Mouse (Mus musculus): ENCODE results near the gene Zdhhc6. TPM values are rescaled to one million over a fixed set of nuclear protein-coding genes. Genes with fewer than 3 reads are reported as not detected.

Zdhhc6 gene
- polyA plus RNA-seq (2014; fragmentation: Nextera tagmentation; extraction: Ambion mirVana): 66.3 and 69.0 TPM in 2 replicates

DNA sequence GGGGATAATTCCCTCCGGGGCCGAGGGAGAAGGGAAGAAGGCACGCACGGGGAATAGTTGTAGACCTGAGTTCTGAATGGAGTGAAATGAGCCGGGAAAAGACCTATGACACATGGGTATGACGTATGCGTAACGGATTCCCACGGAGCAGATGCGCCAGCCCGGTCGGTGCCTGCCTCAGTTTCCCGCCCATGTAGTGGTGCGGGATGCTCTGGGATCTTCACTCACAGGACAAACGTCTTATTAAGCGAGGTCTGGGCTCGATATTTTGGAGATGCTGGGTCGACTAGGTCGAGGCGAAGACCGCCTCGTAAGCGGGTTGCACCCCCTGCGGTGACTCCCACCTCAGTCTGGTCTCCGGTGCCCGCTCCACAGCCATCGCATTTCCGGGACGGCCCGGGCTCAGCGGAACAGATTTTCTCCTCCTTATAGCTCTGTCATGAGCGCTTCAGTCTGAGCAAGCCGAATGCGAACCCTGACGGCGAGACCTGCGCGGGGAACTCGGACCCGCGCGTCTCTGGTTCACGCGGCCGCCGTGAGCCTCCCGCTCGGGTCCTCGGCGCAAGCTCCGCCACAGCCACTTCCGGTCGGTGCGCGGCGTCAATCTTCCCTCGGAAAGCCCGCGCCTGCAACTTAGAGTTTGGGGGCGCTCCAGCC lies at the start of gene Zdhhc6:
Gene Zdhhc6, minus strand, starts transcription at position 581 of the 657 bp plus-strand sequence.
- DNase-seq (ENCODE audit: low spot score) (no peak), ATAC-seq (ENCODE audit: low FRiP score) (peak; percentile 84)
- peaks cover 24% of the 10 kb centered on the region for H3K36me3 ChIP-seq (replicated peaks; ENCODE audit: control insufficient read depth, insufficient read depth)
- peak within 1 kb of the TSS; percentile 91 for H3K9ac ChIP-seq
- WGBS: under 1% methylated on average over 60 of the region's 60 CpGs
- H3K4me1 ChIP-seq (replicated peaks; ENCODE audit: control insufficient read depth, insufficient read depth, low read length): peaks cover 27% of the 10 kb centered on the region
- peak within 1 kb of the TSS; percentile 80 for H3K4me3 ChIP-seq (replicated peaks; ENCODE audit: low read length)
- H3K9me3 ChIP-seq (ENCODE audit: control insufficient read depth, low read length): no peaks in the 10 kb centered on the region
- peak within 1 kb of the TSS; percentile 85 for H3K27ac ChIP-seq
- no peaks in the 10 kb centered on the region for H3K27me3 ChIP-seq (ENCODE audit: control insufficient read depth, insufficient read depth, low read length)
- H3K4me2 ChIP-seq (replicated peaks): peak within 1 kb of the TSS; percentile 92

DNA sequence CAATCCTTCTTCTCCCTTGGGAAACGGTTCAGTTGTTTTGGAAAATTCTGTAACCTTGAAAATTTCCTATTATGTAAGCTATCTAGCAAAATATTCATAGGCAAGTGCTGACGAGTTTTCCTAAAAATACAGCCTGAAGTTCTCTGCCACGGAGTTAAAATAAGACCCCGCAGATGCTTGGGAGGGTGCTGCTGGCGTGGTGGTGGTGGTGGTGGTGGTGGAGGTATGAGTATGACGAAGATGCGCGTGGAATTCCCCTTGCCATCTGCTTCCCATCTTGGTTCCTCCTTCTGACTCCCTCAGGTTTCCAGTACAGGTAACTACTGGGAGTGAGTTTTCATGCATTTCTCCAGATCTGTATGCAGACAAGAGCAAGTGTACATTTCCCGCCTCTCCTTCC lies 46.8 kb upstream of the Zdhhc6 start:
- DNase-seq (ENCODE audit: low spot score) (no peak), ATAC-seq (ENCODE audit: low FRiP score) (no peak)
- Histone ChIP-seq H3K27me3 (ENCODE audit: control insufficient read depth, insufficient read depth, low read length) (no peaks in the 10 kb centered on the region), H3K36me3 (replicated peaks; ENCODE audit: control insufficient read depth, insufficient read depth) (no peaks in the 10 kb centered on the region), H3K4me3 (replicated peaks; ENCODE audit: low read length) (no peak overlapping the region), H3K4me2 (replicated peaks) (no peak overlapping the region), H3K4me1 (replicated peaks; ENCODE audit: control insufficient read depth, insufficient read depth, low read length) (no peaks in the 10 kb centered on the region), H3K9ac (no peak overlapping the region), H3K9me3 (ENCODE audit: control insufficient read depth, low read length) (no peaks in the 10 kb centered on the region), H3K27ac (no peak overlapping the region)
- 97% methylated on average over 9 of the region's 9 CpGs for WGBS

DNA sequence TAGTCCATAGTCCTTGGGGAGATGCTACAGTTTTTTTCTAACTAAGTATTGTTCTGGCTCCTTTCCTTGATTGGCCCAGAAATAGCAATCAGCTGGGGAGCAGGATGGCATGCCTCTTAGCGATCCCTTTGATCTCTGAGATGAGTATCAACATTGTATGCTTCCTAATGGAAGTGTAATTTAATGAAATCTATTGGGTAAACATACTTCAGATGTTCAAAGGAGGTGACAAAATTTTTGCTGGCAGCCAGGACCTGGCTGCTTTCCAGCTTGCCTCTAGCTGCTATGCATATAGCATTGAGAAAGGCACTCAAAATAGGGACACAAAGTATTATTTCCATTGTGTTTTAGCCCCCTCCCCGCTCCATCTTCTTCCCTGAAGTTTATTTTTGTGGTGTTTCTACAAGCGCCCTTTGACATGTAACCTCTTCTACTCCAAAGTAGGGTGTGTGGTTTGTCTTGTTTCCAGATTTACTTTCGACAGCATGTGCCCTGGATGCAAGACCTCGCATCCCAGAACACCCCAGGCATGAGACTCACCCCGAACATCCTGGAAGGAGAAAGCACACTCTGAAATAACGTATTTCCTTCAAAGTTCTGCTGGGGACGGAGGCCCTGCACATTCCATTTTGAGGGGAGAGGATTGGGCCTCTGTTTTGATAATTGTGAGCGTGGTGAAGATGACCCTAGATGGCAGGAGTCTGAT lies 35.0 kb upstream of the Zdhhc6 start:
- no peak overlapping the region for H3K4me2 ChIP-seq (replicated peaks)
- H3K4me3 ChIP-seq (replicated peaks; ENCODE audit: low read length): no peak overlapping the region
- no peaks in the 10 kb centered on the region for H3K9me3 ChIP-seq (ENCODE audit: control insufficient read depth, low read length)
- no peaks in the 10 kb centered on the region for H3K36me3 ChIP-seq (replicated peaks; ENCODE audit: control insufficient read depth, insufficient read depth)
- DNase-seq (ENCODE audit: low spot score): no peak
- no peaks in the 10 kb centered on the region; the same call in 1 of the 2 replicates for H3K4me1 ChIP-seq (replicated peaks; ENCODE audit: control insufficient read depth, insufficient read depth, low read length)
- ATAC-seq (ENCODE audit: low FRiP score): no peak
- WGBS: 80% methylated on average over 9 of the region's 9 CpGs
- H3K9ac ChIP-seq: no peak overlapping the region
- H3K27me3 ChIP-seq (ENCODE audit: control insufficient read depth, insufficient read depth, low read length): no peaks in the 10 kb centered on the region
- H3K27ac ChIP-seq: no peak overlapping the region

DNA sequence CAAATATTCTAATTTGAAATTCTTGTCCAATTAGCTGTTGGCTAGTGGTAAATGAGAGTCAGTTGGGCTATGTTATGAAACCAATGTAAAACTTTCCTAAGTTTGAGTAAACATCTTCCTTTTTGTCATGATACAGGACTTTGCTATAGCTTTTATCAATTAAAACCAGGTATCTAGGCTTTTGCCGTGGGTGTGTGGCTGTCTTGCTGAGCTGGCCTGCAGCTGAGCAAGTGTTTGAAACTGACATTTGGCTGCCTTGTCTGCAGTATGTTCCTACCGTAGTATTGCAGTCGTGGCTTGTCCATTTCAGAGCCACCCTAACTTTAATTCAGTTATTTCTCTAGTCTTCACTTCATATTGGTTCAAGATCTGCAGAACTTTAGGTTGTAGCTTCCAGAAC lies 32.4 kb upstream of the Zdhhc6 start:
- DNase-seq (ENCODE audit: low spot score): no peak
- WGBS: 91% methylated on average over 3 of the region's 3 CpGs
- Histone ChIP-seq H3K4me2 (replicated peaks) (no peak overlapping the region), H3K9me3 (ENCODE audit: control insufficient read depth, low read length) (no peaks in the 10 kb centered on the region), H3K4me1 (replicated peaks; ENCODE audit: control insufficient read depth, insufficient read depth, low read length) (no peaks in the 10 kb centered on the region; the same call in 1 of the 2 replicates), H3K36me3 (replicated peaks; ENCODE audit: control insufficient read depth, insufficient read depth) (no peaks in the 10 kb centered on the region), H3K4me3 (replicated peaks; ENCODE audit: low read length) (no peak overlapping the region), H3K27me3 (ENCODE audit: control insufficient read depth, insufficient read depth, low read length) (no peaks in the 10 kb centered on the region), H3K9ac (no peak overlapping the region), H3K27ac (no peak overlapping the region)
- ATAC-seq (ENCODE audit: low FRiP score): no peak

DNA sequence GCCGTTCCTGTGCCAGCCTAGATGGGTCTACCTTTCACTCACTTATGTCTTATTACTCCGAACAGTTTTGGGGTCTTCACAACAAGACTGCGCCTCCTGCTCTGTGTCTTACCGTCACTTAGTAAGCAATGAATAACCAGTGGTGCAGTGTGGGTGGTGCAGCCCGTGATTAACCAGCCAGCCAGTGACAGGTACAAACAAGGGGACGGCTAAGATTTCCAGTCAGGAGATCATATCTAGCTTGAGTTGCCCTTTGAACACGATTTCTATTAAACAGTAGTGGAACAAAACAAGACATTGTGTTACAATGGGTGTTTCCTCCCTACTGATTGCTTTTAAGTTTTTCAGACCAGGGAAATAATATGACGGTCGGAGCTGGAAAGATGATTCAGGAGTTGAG lies 27.4 kb upstream of the Zdhhc6 start:
- WGBS: 89% methylated on average over 9 of the region's 9 CpGs
- Histone ChIP-seq H3K4me1 (replicated peaks; ENCODE audit: control insufficient read depth, insufficient read depth, low read length) (no peaks in the 10 kb centered on the region), H3K4me3 (replicated peaks; ENCODE audit: low read length) (no peak overlapping the region), H3K9me3 (ENCODE audit: control insufficient read depth, low read length) (no peaks in the 10 kb centered on the region), H3K4me2 (replicated peaks) (no peak overlapping the region), H3K9ac (no peak overlapping the region), H3K27ac (no peak overlapping the region), H3K27me3 (ENCODE audit: control insufficient read depth, insufficient read depth, low read length) (no peaks in the 10 kb centered on the region), H3K36me3 (replicated peaks; ENCODE audit: control insufficient read depth, insufficient read depth) (no peaks in the 10 kb centered on the region)
- ATAC-seq (ENCODE audit: low FRiP score) (no peak), DNase-seq (ENCODE audit: low spot score) (no peak)

DNA sequence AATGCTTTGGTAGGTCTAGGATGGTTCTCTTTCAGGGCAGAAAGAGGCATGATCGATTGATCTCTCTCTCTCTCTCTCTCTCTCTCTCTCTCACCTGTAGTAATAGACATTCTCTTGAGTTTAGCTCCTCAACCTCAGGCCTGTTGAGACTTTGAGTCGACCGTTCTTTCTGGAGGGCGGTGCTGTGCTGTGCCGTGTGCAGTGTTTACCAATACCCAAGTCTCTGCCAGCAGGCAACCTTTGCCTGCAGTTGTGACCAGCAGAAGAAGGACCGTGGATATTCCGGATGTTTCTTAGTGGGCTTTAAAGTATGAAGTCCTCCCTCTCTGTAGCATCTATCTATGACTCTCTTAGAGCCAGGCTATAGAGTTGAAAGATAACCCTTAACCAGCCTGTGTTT lies 26.6 kb upstream of the Zdhhc6 start:
- H3K4me1 ChIP-seq (replicated peaks; ENCODE audit: control insufficient read depth, insufficient read depth, low read length): no peaks in the 10 kb centered on the region
- H3K4me3 ChIP-seq (replicated peaks; ENCODE audit: low read length): no peak overlapping the region
- no peaks in the 10 kb centered on the region for H3K9me3 ChIP-seq (ENCODE audit: control insufficient read depth, low read length)
- no peaks in the 10 kb centered on the region for H3K36me3 ChIP-seq (replicated peaks; ENCODE audit: control insufficient read depth, insufficient read depth)
- no peaks in the 10 kb centered on the region for H3K27me3 ChIP-seq (ENCODE audit: control insufficient read depth, insufficient read depth, low read length)
- 95% methylated on average over 7 of the region's 7 CpGs for WGBS
- ATAC-seq (ENCODE audit: low FRiP score) (no peak), DNase-seq (ENCODE audit: low spot score) (no peak)
- H3K4me2 ChIP-seq (replicated peaks): no peak overlapping the region
- no peak overlapping the region for H3K9ac ChIP-seq
- H3K27ac ChIP-seq: no peak overlapping the region

DNA sequence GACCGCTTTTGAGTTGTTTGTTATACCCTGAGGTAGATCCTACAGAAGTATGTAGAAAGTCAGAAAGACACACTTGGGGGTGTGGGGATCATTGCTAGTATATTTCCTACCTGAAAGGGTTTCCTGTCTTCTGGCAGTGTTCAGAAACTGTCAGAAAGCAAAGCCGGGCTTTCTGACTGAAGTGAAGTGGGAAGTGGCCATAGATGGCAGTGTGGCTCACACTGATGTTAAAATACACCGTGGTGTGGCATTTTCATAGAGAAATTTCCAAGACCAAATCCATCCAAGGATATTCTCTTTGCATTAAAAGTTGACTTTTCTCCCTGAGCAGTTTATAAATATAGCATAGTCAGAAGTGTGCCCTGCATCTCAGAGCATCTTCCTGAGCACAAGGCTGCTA lies 25.5 kb upstream of the Zdhhc6 start:
- no peak overlapping the region for H3K4me2 ChIP-seq (replicated peaks)
- H3K4me3 ChIP-seq (replicated peaks; ENCODE audit: low read length): no peak overlapping the region
- no peak overlapping the region for H3K9ac ChIP-seq
- H3K36me3 ChIP-seq (replicated peaks; ENCODE audit: control insufficient read depth, insufficient read depth): no peaks in the 10 kb centered on the region
- ATAC-seq (ENCODE audit: low FRiP score) (no peak), DNase-seq (ENCODE audit: low spot score) (no peak)
- no peaks in the 10 kb centered on the region for H3K9me3 ChIP-seq (ENCODE audit: control insufficient read depth, low read length)
- H3K27ac ChIP-seq: no peak overlapping the region
- H3K27me3 ChIP-seq (ENCODE audit: control insufficient read depth, insufficient read depth, low read length): no peaks in the 10 kb centered on the region
- H3K4me1 ChIP-seq (replicated peaks; ENCODE audit: control insufficient read depth, insufficient read depth, low read length): no peaks in the 10 kb centered on the region
- 79% methylated on average over 3 of the region's 3 CpGs for WGBS

DNA sequence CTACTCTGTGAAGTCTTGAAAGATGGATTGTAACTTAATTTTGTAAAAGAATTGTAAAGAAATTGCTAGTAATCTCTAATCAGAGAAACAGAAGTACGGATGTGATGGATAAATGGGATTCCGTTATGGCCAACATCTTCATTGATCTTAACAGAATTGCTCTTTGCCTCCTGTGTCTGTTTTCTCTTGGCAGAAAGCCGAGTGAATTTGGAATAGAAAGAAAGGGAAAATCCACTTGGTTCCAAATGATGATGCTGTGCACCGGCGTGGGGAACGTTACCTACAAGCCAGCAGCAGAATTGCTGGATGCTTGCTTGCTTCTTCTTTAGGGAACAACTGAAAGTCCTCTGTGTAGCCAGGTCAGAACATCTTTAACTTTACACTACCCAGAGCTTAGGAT lies 24.7 kb upstream of the Zdhhc6 start:
- no peak for ATAC-seq (ENCODE audit: low FRiP score)
- DNase-seq (ENCODE audit: low spot score): no peak
- H3K36me3 ChIP-seq (replicated peaks; ENCODE audit: control insufficient read depth, insufficient read depth): no peaks in the 10 kb centered on the region
- H3K4me2 ChIP-seq (replicated peaks): no peak overlapping the region
- no peaks in the 10 kb centered on the region for H3K27me3 ChIP-seq (ENCODE audit: control insufficient read depth, insufficient read depth, low read length)
- H3K27ac ChIP-seq: no peak overlapping the region
- H3K9me3 ChIP-seq (ENCODE audit: control insufficient read depth, low read length): no peaks in the 10 kb centered on the region
- no peaks in the 10 kb centered on the region for H3K4me1 ChIP-seq (replicated peaks; ENCODE audit: control insufficient read depth, insufficient read depth, low read length)
- H3K9ac ChIP-seq: no peak overlapping the region
- WGBS: 91% methylated on average over 6 of the region's 6 CpGs
- no peak overlapping the region for H3K4me3 ChIP-seq (replicated peaks; ENCODE audit: low read length)

DNA sequence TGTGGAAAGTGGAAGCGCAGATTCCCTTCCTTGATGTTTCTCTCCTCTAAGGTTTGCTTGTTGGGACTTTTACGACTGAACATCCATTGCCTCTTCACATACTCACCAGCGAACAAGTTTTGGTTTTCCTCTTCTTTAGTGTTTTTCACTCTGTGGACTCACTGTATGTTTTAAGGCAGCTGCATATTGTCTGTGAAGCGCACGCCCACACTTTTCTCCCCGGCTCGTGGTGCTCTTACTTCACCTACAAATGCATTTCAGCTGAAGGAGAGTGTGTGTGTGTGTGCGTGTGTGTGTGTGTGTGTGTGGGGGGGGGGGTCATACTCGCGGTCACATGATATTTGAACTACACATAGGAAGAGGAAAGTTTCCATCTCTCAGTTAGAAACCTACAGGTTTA lies 21.8 kb upstream of the Zdhhc6 start:
- Histone ChIP-seq H3K4me2 (replicated peaks) (no peak overlapping the region), H3K36me3 (replicated peaks; ENCODE audit: control insufficient read depth, insufficient read depth) (no peaks in the 10 kb centered on the region), H3K9ac (no peak overlapping the region), H3K27me3 (ENCODE audit: control insufficient read depth, insufficient read depth, low read length) (no peaks in the 10 kb centered on the region), H3K4me1 (replicated peaks; ENCODE audit: control insufficient read depth, insufficient read depth, low read length) (no peaks in the 10 kb centered on the region), H3K4me3 (replicated peaks; ENCODE audit: low read length) (no peak overlapping the region), H3K9me3 (ENCODE audit: control insufficient read depth, low read length) (no peaks in the 10 kb centered on the region), H3K27ac (no peak overlapping the region)
- WGBS: 93% methylated on average over 10 of the region's 10 CpGs
- ATAC-seq (ENCODE audit: low FRiP score) (no peak), DNase-seq (ENCODE audit: low spot score) (no peak)

Measured in hindbrain, embryonic 14.5 days (tissue).